Mouse (Mus musculus) T-cell, adult 2 months (primary cell): ENCODE measurements around the gene Eapp.

ENCODE experiments used
- DNase-seq: peaks from one replicate; pipeline ENCODE4 v3.0.0; 2022; ENCODE audit warnings: low spot score

Gene Eapp

GRCm38 (mm10) chr12:54632141-54632540 lies 63.6 kb downstream of the Eapp start:
- DNase-seq: no peak

- DNase-seq: no peak
These were observed 73.8 kb downstream of the Eapp start for GRCm38 (mm10) chr12:54621942-54622341.
